7 mouse cellular contexts compared by ENCODE assay signal in genomic region chr2:28592809-28593208, GRCm38 (mm10). TPM values are rescaled to one million over a fixed set of nuclear protein-coding genes. Genes with fewer than 3 reads are reported as not detected.
DNase-seq lines count a peak whose midpoint lies in the region; ATAC-seq and TF ChIP-seq lines count a peak whose summit lies in the region.

No protein-coding gene starts in this region.

- TF ChIP-seq CTCF in C2C12 (IDR thresholded peaks at IDR 0.05; ENCODE audit: control insufficient read depth, insufficient read depth, insufficient read length) = peak; percentile 32

- no peak for ATAC-seq in kidney, embryonic 15.5 days (replicated peaks; ENCODE audit: low FRiP score)

- no peak overlapping the region for H3ac ChIP-seq in C2C12 (ENCODE audit: control insufficient read depth, insufficient read length, low read depth)

- no peaks in the 10 kb centered on the region for H3K79me2 ChIP-seq in C2C12 (ENCODE audit: control insufficient read depth, insufficient read depth)

- H3K9ac ChIP-seq in kidney, embryonic 15.5 days = no peak overlapping the region

- no peaks in the 10 kb centered on the region for H3K9me3 ChIP-seq in kidney, embryonic 15.5 days (replicated peaks)

- H3K27ac ChIP-seq in kidney, embryonic 15.5 days = no peak overlapping the region

- H3K79me3 ChIP-seq in C2C12 (ENCODE audit: low read depth) = no peaks in the 10 kb centered on the region

- no peaks in the 10 kb centered on the region for H3K36me3 ChIP-seq in C2C12 (ENCODE audit: control insufficient read depth, insufficient read depth)
- no peaks in the 10 kb centered on the region for H3K36me3 ChIP-seq in kidney, embryonic 15.5 days

- H3K4me3 ChIP-seq in C2C12 (ENCODE audit: insufficient read depth, poor library complexity, severe bottlenecking) = no peak overlapping the region
- H3K4me3 ChIP-seq in kidney, embryonic 15.5 days (replicated peaks) = peak overlapping the region; percentile 15; the same call in 1 of the 2 replicates

- peak; percentile 80 for DNase-seq in A20 (ENCODE audit: low read depth, low spot score)
- peak; percentile 75 for DNase-seq in c-Kit-negative CD71-positive TER-119-positive erythroid progenitor cells, embryonic 14.5 days (ENCODE audit: low read depth, low spot score)
- DNase-seq in gastrocnemius, adult 18-20 months (ENCODE audit: low spot score) = peak; percentile 63
- DNase-seq in lung, postnatal 4 days = peak; percentile 51 to 77
- peak; percentile 70 to 77 for DNase-seq in spleen, postnatal 36 days (ENCODE audit: low spot score in 2 of 2)

- H3K4me1 ChIP-seq in kidney, embryonic 15.5 days = peaks cover 5% of the 10 kb centered on the region

- H3K27me3 ChIP-seq in C2C12 (ENCODE audit: control insufficient read depth, insufficient read depth, insufficient read length) = no peaks in the 10 kb centered on the region
- H3K27me3 ChIP-seq in kidney, embryonic 15.5 days = peaks cover 8% of the 10 kb centered on the region; the same call in 1 of the 2 replicates

- H3K4me2 ChIP-seq in kidney, embryonic 15.5 days = peak overlapping the region; percentile 43

- 8% methylated on average over 15 of the region's 15 CpGs for WGBS in kidney, embryonic 15.5 days

TF ChIP-seq in C2C12, 6 proteins besides CTCF, POLR2A, EP300 and RAD21:
- no peak for TF ChIP-seq FOSL1 (IDR thresholded peaks at IDR 0.05; ENCODE audit: insufficient read depth, low read length, poor library complexity, severe bottlenecking)
- TF ChIP-seq MAX (IDR thresholded peaks at IDR 0.05) = no peak
- no peak for TF ChIP-seq MYOG (IDR thresholded peaks at IDR 0.05; ENCODE audit: control insufficient read depth, extremely low read depth, insufficient read length)
- no peak for TF ChIP-seq MYOD1 (IDR thresholded peaks at IDR 0.05; ENCODE audit: control insufficient read depth, insufficient read length, low read depth)
- TF ChIP-seq USF1 (IDR thresholded peaks at IDR 0.05; ENCODE audit: low read depth) = no peak
- no peak for TF ChIP-seq CEBPB (IDR thresholded peaks at IDR 0.05; ENCODE audit: low read depth)

RNA-seq across cellular contexts. Expression of gene Gtf3c5, which starts 9.3 kb away (rescaled TPM):
- 28.1 TPM for polyA plus RNA-seq in C2C12 (2012; fragmentation: generic; extraction: Trizol)
- 1 to 10 TPM; 7.2 to 8.9 TPM for total RNA-seq in gastrocnemius, adult 18-20 months (2021)
- polyA plus RNA-seq in kidney, embryonic 15.5 days (2015; fragmentation: Nextera tagmentation; extraction: Ambion mirVana) = 44.3 and 48.8 TPM in 2 replicates

RNA-seq across cellular contexts. Expression of gene Gfi1b, which starts 29.0 kb away (rescaled TPM):
- polyA plus RNA-seq in C2C12 (2012; fragmentation: generic; extraction: Trizol) = not detected
- total RNA-seq in gastrocnemius, adult 18-20 months (2021) = not detected
- polyA plus RNA-seq in kidney, embryonic 15.5 days (2015; fragmentation: Nextera tagmentation; extraction: Ambion mirVana) = 0.69 and 1.1 TPM in 2 replicates

RNA-seq across cellular contexts. Expression of gene Cel, which starts 29.6 kb away (rescaled TPM):
- polyA plus RNA-seq in C2C12 (2012; fragmentation: generic; extraction: Trizol) = not detected
- total RNA-seq in gastrocnemius, adult 18-20 months (2021) = under 1 TPM in 1 of 2 experiments, not detected in 1; 0.16 TPM
- 0.34 TPM in 1 of 2 replicates, not detected in the other for polyA plus RNA-seq in kidney, embryonic 15.5 days (2015; fragmentation: Nextera tagmentation; extraction: Ambion mirVana)

RNA-seq across cellular contexts. Expression of gene Tsc1, which starts 48.2 kb away (rescaled TPM):
- polyA plus RNA-seq in C2C12 (2012; fragmentation: generic; extraction: Trizol) = 6.9 TPM
- total RNA-seq in gastrocnemius, adult 18-20 months (2021) = 10 to 100 TPM; 40.6 to 45.6 TPM
- 18.4 and 22.9 TPM in 2 replicates for polyA plus RNA-seq in kidney, embryonic 15.5 days (2015; fragmentation: Nextera tagmentation; extraction: Ambion mirVana)
